Mouse (Mus musculus) hematopoietic stem cell, adult 5-6 weeks (primary cell): ENCODE results near the gene Mrln. TPM values are rescaled to one million over a fixed set of nuclear protein-coding genes. Genes with fewer than 3 reads are reported as not detected.

ENCODE experiments used
- total RNA-seq: library from RNA; stranded (forward); fragments of 172-1452, 232-1000 nt; gene quantifications from 2 replicates; pipeline ENCODE4 v1.2.3, GENCODE M21; 2017

Gene Mrln
- total RNA-seq, 1 experiment from 2014 or later = not detected

Other genes with a start within 250 kb of the Mrln start
- 18.1 and 23.6 TPM in 2 replicates for gene Ccdc6, start 107.5 kb upstream of the Mrln start, total RNA-seq
- 6.5 and 7.4 TPM in 2 replicates for gene Slc16a9, start 40.4 kb downstream of the Mrln start, total RNA-seq
- gene Fam13c, start 235.8 kb downstream of the Mrln start, total RNA-seq = not detected in 2 replicates